Mouse (Mus musculus) midbrain, postnatal 0 days (tissue): Measurements from ENCODE around the gene Kirrel3. TPM values are rescaled to one million over a fixed set of nuclear protein-coding genes. Genes with fewer than 3 reads are reported as not detected.

Experiments
- ATAC-seq: fragments of 200-750 bp; cut with Nextera tagmentation; 2 replicates; pipeline ENCODE4 v1.8.0; 2017; ENCODE audit warnings: moderate number of reproducible peaks, mild to moderate bottlenecking, moderate TSS enrichment, moderate library complexity; ENCODE audit not compliant: low FRiP score
- DNase-seq: peaks from one replicate; pipeline ENCODE4 v3.0.0-alpha.2; 2015; ENCODE audit warnings: low spot score
- H3K27ac ChIP-seq: fragments of 300-500 bp; sonication (generic); 2 replicates; pipeline ENCODE4 v1.5.1; 2014; ENCODE audit warnings: low read depth, mild to moderate bottlenecking, low read length, mixed read lengths
- H3K27me3 ChIP-seq: fragments of 300-500 bp; sonication (generic); 2 replicates; pipeline ENCODE4 v1.6.1; 2014; ENCODE audit warnings: low read length, control low read depth, mixed read lengths; ENCODE audit not compliant: insufficient read depth
- H3K36me3 ChIP-seq: fragments of 300-500 bp; sonication (generic); 2 replicates; pipeline ENCODE4 v1.6.1; 2014; ENCODE audit warnings: low read length, control low read depth, mixed read lengths; ENCODE audit not compliant: insufficient read depth
- H3K4me1 ChIP-seq: fragments of 300-500 bp; sonication (generic); 2 replicates; pipeline ENCODE4 v1.6.1; 2014; ENCODE audit warnings: mild to moderate bottlenecking, control low read depth, antibody characterized with exemption, low read length, mixed read lengths; ENCODE audit not compliant: insufficient read depth
- H3K4me2 ChIP-seq: fragments of 300-500 bp; sonication (generic); 2 replicates; pipeline ENCODE4 v1.6.1; 2014; ENCODE audit warnings: low read depth, mild to moderate bottlenecking, low read length, mixed read lengths; ENCODE audit not compliant: poor library complexity, severe bottlenecking
- H3K4me3 ChIP-seq: fragments of 300-500 bp; sonication (generic); 2 replicates; pipeline ENCODE4 v1.5.1; 2014; ENCODE audit warnings: low read depth, mild to moderate bottlenecking, low read length, moderate library complexity
- H3K9ac ChIP-seq: fragments of 300-500 bp; sonication (generic); replicated peaks from 2 replicates; pipeline ENCODE4 v1.6.1; 2014; ENCODE audit warnings: mild to moderate bottlenecking, low read length, moderate library complexity, mixed read lengths; ENCODE audit not compliant: poor library complexity, severe bottlenecking
- H3K9me3 ChIP-seq: fragments of 300-500 bp; sonication (generic); 2 replicates; pipeline ENCODE4 v1.6.1; 2016; ENCODE audit warnings: low read length, control low read depth
- CTCF ChIP-seq: IDR thresholded peaks from 2 replicates; pipeline ENCODE4 v1.5.1; 2016; ENCODE audit warnings: antibody characterized with exemption, mild to moderate bottlenecking
- WGBS: fragments of 180-500 bp; shearing (Covaris S2); extraction: QIAGEN DNeasy Blood & Tissue Kit; methylation state at CpG from one replicate; pipeline ENCODE4 v1.1.7; 2014; 5-methylcytosine and 5-hydroxymethylcytosine counted together
- polyA plus RNA-seq: library from polyadenylated mRNA; unstranded; fragments of >200 nt; fragmentation: Nextera tagmentation; extraction: Ambion mirVana; gene quantifications from 2 replicates; pipeline ENCODE4 v1.2.1, GENCODE M21; 2015
- total RNA-seq: library from RNA; depleted of rRNA; stranded (reverse); fragments of >200 nt; gene quantifications from 2 replicates; pipeline ENCODE4 v1.2.3, GENCODE M21; 2014

Gene Kirrel3
- total and polyA plus RNA-seq, 2 experiments from 2014 or later: 47.2 to 56.3 TPM

DNA sequence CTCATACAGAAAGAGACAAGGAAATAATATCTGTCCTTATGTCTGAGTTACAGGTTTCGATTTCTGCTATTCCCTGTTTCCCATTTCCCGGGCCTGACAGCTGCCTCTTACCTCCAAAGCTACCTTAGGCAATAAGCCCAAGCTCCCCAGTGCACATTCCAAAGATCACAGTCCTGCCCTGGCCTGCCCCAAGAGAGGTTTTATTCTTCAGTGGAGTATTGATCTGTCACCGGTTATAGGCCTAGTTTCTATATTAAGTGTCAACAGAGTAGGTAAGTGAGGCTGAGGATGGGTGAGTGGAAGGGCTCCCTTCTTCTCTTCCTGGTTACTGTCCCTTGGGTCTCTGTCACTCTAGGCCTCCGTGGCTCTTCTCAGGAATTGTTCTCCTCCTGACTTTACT, 249.3 kb downstream of the Kirrel3 start:
- Histone ChIP-seq H3K4me1 (no peaks in the 10 kb centered on the region), H3K27ac (no peak overlapping the region), H3K36me3 (no peaks in the 10 kb centered on the region), H3K4me2 (no peak overlapping the region), H3K9ac (no peak overlapping the region), H3K9me3 (no peaks in the 10 kb centered on the region), H3K27me3 (no peaks in the 10 kb centered on the region), H3K4me3 (no peak overlapping the region)
- WGBS: 89% methylated on average over 4 of the region's 4 CpGs
- DNase-seq: no peak
- TF ChIP-seq CTCF: no peak
- ATAC-seq: no peak

DNA sequence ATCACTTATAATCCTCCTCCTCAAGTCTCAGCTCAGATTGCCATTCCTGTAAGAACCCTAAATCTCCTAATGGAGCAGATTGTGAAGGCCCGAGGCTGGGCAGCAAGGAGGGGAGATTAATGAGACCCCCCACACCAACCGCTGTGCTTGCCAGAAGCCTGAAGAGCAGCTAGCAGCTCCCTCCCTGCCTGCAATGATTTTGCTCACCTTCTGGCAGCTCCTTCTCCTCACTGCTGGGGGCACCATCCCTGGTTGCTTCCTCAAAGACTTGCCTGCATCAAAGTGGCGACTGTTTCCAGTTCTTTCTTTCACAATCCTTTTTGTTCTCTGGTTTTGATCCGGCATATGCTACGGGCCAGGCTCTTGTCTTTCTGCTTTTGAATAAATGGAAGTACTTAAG, 253.7 kb downstream of the Kirrel3 start:
- H3K9me3 ChIP-seq: no peaks in the 10 kb centered on the region
- DNase-seq: peak; percentile 49
- H3K27ac ChIP-seq: no peak overlapping the region
- no peak overlapping the region for H3K9ac ChIP-seq
- no peaks in the 10 kb centered on the region for H3K36me3 ChIP-seq
- H3K27me3 ChIP-seq: no peaks in the 10 kb centered on the region
- H3K4me1 ChIP-seq: no peaks in the 10 kb centered on the region
- no peak overlapping the region for H3K4me2 ChIP-seq
- TF ChIP-seq CTCF: no peak
- H3K4me3 ChIP-seq: no peak overlapping the region
- ATAC-seq: no peak
- 26% methylated on average over 5 of the region's 5 CpGs for WGBS

DNA sequence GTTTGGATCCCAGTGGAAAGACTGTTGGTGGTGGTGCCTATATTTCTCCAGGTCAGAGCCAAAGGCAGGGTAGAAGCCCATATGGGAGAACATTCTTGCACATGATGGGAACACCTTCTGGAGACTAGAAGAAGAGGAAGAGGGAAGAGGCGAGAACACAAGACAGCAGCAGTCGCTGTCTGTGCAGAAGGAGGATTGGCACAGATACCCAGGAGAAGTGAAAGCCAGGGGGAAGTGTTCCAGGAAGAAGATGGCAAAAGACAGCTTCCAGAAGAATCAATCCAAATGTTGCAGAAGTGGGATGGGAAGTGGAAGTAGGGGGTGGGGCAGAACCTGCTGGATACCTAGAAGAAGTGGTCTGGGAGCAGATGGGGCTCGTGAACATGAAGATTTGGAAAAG, 255.1 kb downstream of the Kirrel3 start:
- ATAC-seq: no peak
- Histone ChIP-seq H3K27ac (no peak overlapping the region), H3K4me2 (no peak overlapping the region), H3K9me3 (no peaks in the 10 kb centered on the region), H3K27me3 (no peaks in the 10 kb centered on the region), H3K4me3 (no peak overlapping the region), H3K9ac (no peak overlapping the region), H3K36me3 (no peaks in the 10 kb centered on the region), H3K4me1 (no peaks in the 10 kb centered on the region)
- WGBS: 88% methylated on average over 3 of the region's 3 CpGs
- no peak for TF ChIP-seq CTCF
- no peak for DNase-seq

DNA sequence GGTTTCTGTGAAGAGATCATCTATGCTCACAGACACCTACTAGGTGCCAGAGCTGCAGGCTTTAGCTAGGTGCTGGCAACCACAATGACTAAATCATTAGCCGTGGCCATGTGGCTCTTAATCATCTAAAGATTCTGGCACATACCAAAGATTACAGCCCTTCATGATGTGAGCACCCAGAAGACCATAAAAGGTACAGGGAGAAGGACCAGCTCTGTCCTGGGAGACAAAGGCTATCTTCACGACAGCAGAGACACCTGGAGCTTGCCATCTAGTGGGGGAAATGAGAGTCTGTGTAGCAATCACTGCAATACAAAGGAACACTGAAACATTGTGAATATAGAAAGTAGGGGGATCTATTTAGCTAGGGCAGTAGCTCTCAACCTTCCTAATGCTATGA, 262.3 kb downstream of the Kirrel3 start:
- H3K27me3 ChIP-seq: no peaks in the 10 kb centered on the region
- H3K4me3 ChIP-seq: no peak overlapping the region
- ATAC-seq (no peak), DNase-seq (peak; percentile 52)
- 49% methylated on average over 2 of the region's 2 CpGs for WGBS
- peak; percentile 74 for TF ChIP-seq CTCF
- H3K4me1 ChIP-seq: peaks cover 6% of the 10 kb centered on the region; the same call in 1 of the 2 replicates
- H3K4me2 ChIP-seq: no peak overlapping the region
- H3K9me3 ChIP-seq: no peaks in the 10 kb centered on the region
- H3K27ac ChIP-seq: no peak overlapping the region
- no peaks in the 10 kb centered on the region for H3K36me3 ChIP-seq
- H3K9ac ChIP-seq: no peak overlapping the region

DNA sequence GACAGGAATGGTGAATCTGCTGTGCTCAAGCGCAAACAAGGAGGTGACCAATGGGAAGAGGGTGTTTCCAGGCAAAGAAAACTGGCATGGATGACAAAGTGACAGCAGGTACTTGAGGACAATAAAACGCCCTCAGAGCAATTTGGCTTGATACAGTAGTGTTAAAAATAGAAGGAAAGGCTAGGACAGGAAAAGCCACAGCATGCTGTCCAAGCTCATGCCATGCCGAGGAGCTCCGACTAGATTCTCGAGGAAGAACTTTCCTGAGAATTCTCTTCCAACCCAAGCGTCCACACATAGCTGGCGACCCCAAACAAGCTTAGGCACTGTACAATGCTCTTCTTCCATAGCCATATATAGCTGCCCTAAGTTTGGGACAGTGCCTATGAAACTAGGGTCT, 263.5 kb downstream of the Kirrel3 start:
- Histone ChIP-seq H3K36me3 (no peaks in the 10 kb centered on the region), H3K27me3 (no peaks in the 10 kb centered on the region), H3K4me1 (peaks cover 6% of the 10 kb centered on the region; the same call in 1 of the 2 replicates), H3K9ac (no peak overlapping the region), H3K4me3 (no peak overlapping the region), H3K27ac (no peak overlapping the region), H3K4me2 (no peak overlapping the region), H3K9me3 (no peaks in the 10 kb centered on the region)
- no peak for TF ChIP-seq CTCF
- no peak for ATAC-seq
- 86% methylated on average over 7 of the region's 7 CpGs for WGBS
- no peak for DNase-seq

DNA sequence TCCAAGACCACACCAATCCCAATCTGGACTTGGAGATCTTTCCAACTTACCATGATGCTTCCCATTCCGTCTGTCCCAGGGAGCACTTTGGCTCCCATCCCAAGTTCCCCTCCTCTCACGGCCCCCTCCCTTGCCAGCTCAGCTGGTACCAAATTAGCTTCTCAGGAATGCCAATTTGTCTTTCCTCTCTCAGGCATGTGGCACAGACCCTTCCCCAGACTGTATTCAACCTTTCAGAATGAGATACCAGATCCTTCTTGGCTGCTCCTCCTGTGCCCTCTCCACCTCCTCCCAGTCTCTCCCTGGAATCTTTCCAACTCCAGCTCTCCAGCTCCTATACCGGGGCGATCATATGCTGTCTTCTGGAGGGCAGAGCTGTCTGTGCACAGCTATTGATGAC, 264.2 kb downstream of the Kirrel3 start:
- no peaks in the 10 kb centered on the region for H3K27me3 ChIP-seq
- H3K4me1 ChIP-seq: peaks cover 6% of the 10 kb centered on the region; the same call in 1 of the 2 replicates
- no peaks in the 10 kb centered on the region for H3K9me3 ChIP-seq
- WGBS: 55% methylated on average over 4 of the region's 4 CpGs
- no peak overlapping the region for H3K27ac ChIP-seq
- ATAC-seq: no peak
- H3K9ac ChIP-seq: no peak overlapping the region
- TF ChIP-seq CTCF: no peak
- no peak overlapping the region for H3K4me3 ChIP-seq
- DNase-seq: peak; percentile 59
- H3K4me2 ChIP-seq: no peak overlapping the region
- H3K36me3 ChIP-seq: no peaks in the 10 kb centered on the region
